Comparison of ENCODE assay signal across 9 mouse cellular contexts in genomic region chr10:69858897-69859605, GRCm38 (mm10).
DNase-seq lines count a peak whose midpoint lies in the region; ATAC-seq and TF ChIP-seq lines count a peak whose summit lies in the region.
"Had no signal": no experiment of that assay in that cellular context is flagged by ENCODE, and none has a peak within 500 bp of the region (broad histone marks: within the 10 kb centered on the region; RNA-seq: fewer than 3 reads in every experiment).

No protein-coding gene starts in this region.

- H3K36me3 ChIP-seq in intestine, embryonic 14.5 days (ENCODE audit: control insufficient read depth, insufficient read depth, low read length) = no peaks in the 10 kb centered on the region
- no peaks in the 10 kb centered on the region for H3K36me3 ChIP-seq in intestine, postnatal 0 days (ENCODE audit: control insufficient read depth, insufficient read depth)
- H3K36me3 ChIP-seq in neural tube, embryonic 13.5 days = peaks cover 18% of the 10 kb centered on the region; the same call in 1 of the 2 replicates
- H3K36me3 ChIP-seq: G1E had no signal

- H3K9ac ChIP-seq in intestine, embryonic 14.5 days (ENCODE audit: low read length) = no peak overlapping the region
- H3K9ac ChIP-seq in intestine, postnatal 0 days (ENCODE audit: low read depth, low read length) = no peak overlapping the region
- no peak overlapping the region for H3K9ac ChIP-seq in neural tube, embryonic 13.5 days

- H3K4me3 ChIP-seq in intestine, embryonic 14.5 days (ENCODE audit: low read depth, low read length) = no peak overlapping the region
- H3K4me3 ChIP-seq in intestine, postnatal 0 days (ENCODE audit: low read depth, low read length) = no peak overlapping the region
- no peak overlapping the region for H3K4me3 ChIP-seq in neural tube, embryonic 13.5 days

- DNase-seq in intestine, embryonic 14.5 days (ENCODE audit: low spot score) = no peak
- peak; percentile 67 for DNase-seq in brain, embryonic 18.5 days (ENCODE audit: low read depth, low spot score)
- peak; percentile 45 to 68 for DNase-seq in frontal cortex, postnatal 10 days (ENCODE audit: low spot score in 2 of 2)
- no peak for DNase-seq in gastrocnemius, adult 18-20 months (ENCODE audit: low spot score)
- DNase-seq in lung, postnatal 14 days = no peak
- DNase-seq in T-cell, adult 2 months (ENCODE audit: low spot score) = no peak

- no peak overlapping the region for H3K27ac ChIP-seq in intestine, embryonic 14.5 days (ENCODE audit: low read depth)
- H3K27ac ChIP-seq in intestine, postnatal 0 days (ENCODE audit: low read depth, low read length) = no peak overlapping the region
- H3K27ac ChIP-seq in neural tube, embryonic 13.5 days (replicated peaks) = peak overlapping the region; percentile 90

- no peak for TF ChIP-seq CTCF in intestine, postnatal 0 days (IDR thresholded peaks at IDR 0.05; ENCODE audit: low read depth)

- no peaks in the 10 kb centered on the region for H3K9me3 ChIP-seq in intestine, embryonic 14.5 days (ENCODE audit: control insufficient read depth, low read length)
- H3K9me3 ChIP-seq in intestine, postnatal 0 days (ENCODE audit: control insufficient read depth) = no peaks in the 10 kb centered on the region
- no peaks in the 10 kb centered on the region for H3K9me3 ChIP-seq in neural tube, embryonic 13.5 days

- 32% methylated on average over 4 of the region's 4 CpGs for WGBS in intestine, embryonic 14.5 days
- WGBS in intestine, postnatal 0 days = 38% methylated on average over 4 of the region's 4 CpGs
- 11% methylated on average over 4 of the region's 4 CpGs for WGBS in neural tube, embryonic 13.5 days

- 0 out of 2 replicates have a peak overlapping the region, but pooled peaks have one; percentile 11 for H3K4me2 ChIP-seq in intestine, embryonic 14.5 days (ENCODE audit: low read length)
- H3K4me2 ChIP-seq in intestine, postnatal 0 days (replicated peaks; ENCODE audit: low read depth) = no peak overlapping the region
- peak overlapping the region; percentile 24; the same call in 1 of the 2 replicates for H3K4me2 ChIP-seq in neural tube, embryonic 13.5 days

- no peak for ATAC-seq in intestine, embryonic 14.5 days (replicated peaks; ENCODE audit: low FRiP score, low TSS enrichment, low read depth)
- ATAC-seq in intestine, postnatal 0 days = no peak
- peak; percentile 83 for ATAC-seq in neural tube, embryonic 13.5 days (ENCODE audit: low read depth)

- H3K27me3 ChIP-seq in intestine, embryonic 14.5 days (replicated peaks; ENCODE audit: control insufficient read depth, insufficient read depth, low read length) = no peaks in the 10 kb centered on the region
- no peaks in the 10 kb centered on the region for H3K27me3 ChIP-seq in intestine, postnatal 0 days (replicated peaks; ENCODE audit: control insufficient read depth, insufficient read depth, low read length)
- H3K27me3 ChIP-seq in neural tube, embryonic 13.5 days = no peaks in the 10 kb centered on the region

- H3K4me1 ChIP-seq in intestine, embryonic 14.5 days (replicated peaks; ENCODE audit: control insufficient read depth, insufficient read depth, low read length) = peaks cover 7% of the 10 kb centered on the region; the same call in 1 of the 2 replicates
- no peaks in the 10 kb centered on the region for H3K4me1 ChIP-seq in intestine, postnatal 0 days (replicated peaks; ENCODE audit: control insufficient read depth, insufficient read depth, low read length)
- H3K4me1 ChIP-seq in neural tube, embryonic 13.5 days (replicated peaks) = peaks cover 24% of the 10 kb centered on the region

Comparison
In these comparisons a context has a peak if more than half of its experiments do, and no peak if none do; other contexts are left out.
1. DNase-seq: peak in brain, embryonic 18.5 days (single experiment) and frontal cortex, postnatal 10 days (2 of 2); none in intestine, embryonic 14.5 days (single experiment), gastrocnemius, adult 18-20 months (single experiment), lung, postnatal 14 days (single experiment) and T-cell, adult 2 months (single experiment).